Mouse (Mus musculus) megakaryocyte progenitor cell, adult 5-6 weeks (primary cell): ENCODE measurements around the gene Egr2. TPM values are rescaled to one million over a fixed set of nuclear protein-coding genes. Genes with fewer than 3 reads are reported as not detected.

ENCODE experiments used
- total RNA-seq, 2 experiments: library from RNA; stranded (forward) in 1 of 2; stranded (reverse) in 1 of 2; fragments of 157-497, 149-512 nt in 1 of 2; fragments of 200-1000 nt in 1 of 2; gene quantifications; 2 replicates each; pipeline versions ENCODE4 v1.2.3 to v1.2.4; 2015 to 2017

Egr2 gene
- total RNA-seq, 2 experiments from 2014 or later, result 0.84 to 2.2 TPM

Other genes starting within 250 kb of the Egr2 start
- 15.5 and 15.9 TPM in 2 replicates for gene Ado, start 13.5 kb downstream of the Egr2 start, total RNA-seq (2015)
- 19.7 and 21.2 TPM in 2 replicates for gene Ado, start 13.5 kb downstream of the Egr2 start, total RNA-seq (2017)